Mouse (Mus musculus) cerebellum, adult 9-11 months (tissue): ENCODE data around the gene Nudt21.

Experiments
- DNase-seq: peaks from one replicate; pipeline ENCODE4 v3.0.0; 2022

Gene Nudt21

DNA sequence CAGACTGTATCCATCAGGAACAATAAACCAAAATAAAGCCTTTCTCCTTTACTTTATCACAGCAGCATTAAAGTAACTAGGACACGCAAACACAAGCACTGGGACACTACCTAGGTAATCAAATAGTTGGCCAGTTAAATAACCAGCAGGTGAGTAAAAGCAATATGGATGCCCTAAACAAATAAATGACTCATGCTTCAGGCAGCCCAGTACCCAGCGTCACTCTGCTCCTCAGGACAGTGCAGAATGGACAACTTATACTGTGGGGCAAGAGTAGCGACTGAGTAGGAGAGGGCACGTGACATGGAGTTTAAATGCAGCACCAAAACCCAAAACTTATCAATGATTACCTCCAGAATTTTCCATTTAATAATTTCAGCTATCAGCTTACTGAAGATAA is 47.1 kb downstream of the Nudt21 start:
- DNase-seq = no peak

DNA sequence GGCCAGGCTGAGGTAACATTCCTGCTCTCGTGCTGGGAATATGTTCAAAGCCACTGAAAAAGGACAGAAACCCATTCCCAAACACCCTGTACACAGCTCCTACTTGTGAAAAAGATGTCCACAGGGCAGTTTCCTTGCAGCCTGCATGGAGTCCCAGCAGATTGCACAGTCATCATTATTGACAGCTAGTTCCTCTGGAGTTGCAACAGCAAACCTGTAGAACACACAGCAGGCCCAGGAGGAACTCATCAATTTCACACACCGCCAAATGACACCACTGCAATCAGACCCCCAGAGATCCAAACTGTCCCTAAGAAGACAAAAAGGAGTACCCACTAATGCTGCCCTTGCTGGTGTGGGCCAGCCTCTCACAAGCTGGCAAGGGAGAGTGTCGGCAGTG is 52.1 kb downstream of the Nudt21 start:
- DNase-seq = no peak

DNA sequence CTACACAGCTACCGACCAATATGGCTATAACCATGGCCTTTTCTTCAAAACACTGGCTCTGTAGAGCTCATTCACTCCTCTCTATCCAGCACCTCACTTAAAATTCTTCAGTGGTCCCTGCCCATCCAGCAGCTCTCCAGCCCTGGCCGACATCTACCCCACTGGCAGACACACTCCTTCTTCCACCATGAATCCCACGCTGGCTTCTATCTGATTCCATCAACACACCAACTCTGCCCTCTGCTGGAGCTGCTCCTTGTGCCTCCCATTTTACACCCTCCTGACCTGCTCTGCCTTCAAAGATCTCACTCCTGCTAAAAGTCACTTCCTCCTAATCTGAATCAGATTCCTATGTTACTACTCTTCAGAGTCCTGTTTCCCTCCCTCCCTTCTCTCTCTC is 53.0 kb downstream of the Nudt21 start:
- DNase-seq = peak; percentile 36

DNA sequence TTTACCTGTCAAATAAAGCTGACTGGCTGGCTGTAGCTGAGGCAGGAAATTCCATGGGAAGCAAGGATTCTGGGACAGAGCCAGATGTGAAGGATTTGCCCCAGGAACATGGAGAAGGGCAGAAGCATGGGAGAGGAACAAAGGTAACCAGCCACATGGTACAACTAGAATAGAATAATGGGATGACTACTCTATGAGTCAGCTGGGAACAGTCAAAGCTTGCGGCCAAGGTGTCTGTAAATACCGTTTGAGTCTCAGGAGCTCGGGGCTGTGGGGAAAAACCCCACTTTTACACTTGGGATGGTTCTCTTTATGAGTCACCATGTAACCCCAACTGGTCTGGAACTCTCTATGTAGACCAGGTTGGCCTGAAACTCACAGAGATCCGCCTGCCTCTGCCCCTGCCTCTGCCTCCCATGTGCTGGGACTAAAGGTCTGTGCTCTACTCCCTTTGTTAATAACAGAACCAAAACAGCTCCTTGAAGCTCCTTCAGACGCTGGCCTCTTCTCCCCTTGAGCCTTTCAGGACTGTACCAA is 55.1 kb downstream of the Nudt21 start:
- DNase-seq = no peak

DNA sequence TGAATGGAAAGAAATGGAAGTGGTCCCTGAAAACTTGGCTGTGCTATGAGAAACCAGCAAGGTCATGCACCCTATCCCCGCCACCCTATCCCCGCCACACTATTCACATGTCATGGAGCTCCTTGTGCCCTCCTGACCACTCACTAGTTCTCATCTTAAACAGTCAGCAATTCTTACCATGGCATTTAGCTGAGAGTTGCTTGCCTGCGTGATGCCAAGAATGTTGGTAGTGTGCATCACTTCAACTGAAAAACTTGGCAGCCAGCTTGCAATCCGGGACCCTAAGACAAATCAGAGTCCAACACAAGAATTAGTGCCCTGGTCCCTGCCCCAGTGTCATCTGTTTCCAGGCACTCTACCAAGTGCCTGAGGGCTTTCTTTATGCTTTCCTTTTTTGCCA is 56.7 kb downstream of the Nudt21 start:
- DNase-seq = no peak

DNA sequence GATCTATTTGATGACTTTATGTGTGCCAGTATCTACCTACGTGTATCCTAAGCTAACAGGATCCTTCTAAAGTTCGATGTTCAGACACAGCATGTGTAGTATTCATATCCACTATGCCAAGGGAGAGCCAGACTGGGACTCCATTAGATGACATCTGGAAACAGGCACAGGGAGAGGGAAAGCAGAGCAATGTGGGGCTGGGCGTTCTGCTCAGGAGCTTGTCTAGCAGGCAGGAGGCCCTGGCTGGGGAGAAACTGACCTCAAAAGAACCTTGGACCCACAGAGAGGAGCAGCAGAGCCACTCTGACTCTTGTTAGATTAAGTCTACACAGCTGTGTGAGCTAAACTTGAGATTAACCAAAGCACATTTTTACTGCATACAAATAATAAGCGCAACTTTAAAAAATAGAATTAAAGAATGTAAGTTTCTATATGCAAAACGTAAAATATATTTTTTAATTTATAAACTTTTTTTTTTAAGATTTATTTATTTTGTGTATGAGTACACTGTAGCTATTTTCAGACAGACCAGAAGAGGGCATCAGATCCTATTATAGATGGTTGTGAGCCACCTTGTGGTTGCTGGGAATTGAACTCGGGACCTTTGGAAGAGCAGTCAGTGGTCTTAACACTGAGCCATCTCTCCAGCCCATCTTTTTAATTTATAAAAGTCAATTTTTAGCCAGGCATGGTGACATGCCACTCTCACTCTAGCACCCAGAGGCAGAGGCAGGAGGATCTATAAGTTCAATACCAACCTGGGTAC is 60.2 kb downstream of the Nudt21 start:
- no peak for DNase-seq

DNA sequence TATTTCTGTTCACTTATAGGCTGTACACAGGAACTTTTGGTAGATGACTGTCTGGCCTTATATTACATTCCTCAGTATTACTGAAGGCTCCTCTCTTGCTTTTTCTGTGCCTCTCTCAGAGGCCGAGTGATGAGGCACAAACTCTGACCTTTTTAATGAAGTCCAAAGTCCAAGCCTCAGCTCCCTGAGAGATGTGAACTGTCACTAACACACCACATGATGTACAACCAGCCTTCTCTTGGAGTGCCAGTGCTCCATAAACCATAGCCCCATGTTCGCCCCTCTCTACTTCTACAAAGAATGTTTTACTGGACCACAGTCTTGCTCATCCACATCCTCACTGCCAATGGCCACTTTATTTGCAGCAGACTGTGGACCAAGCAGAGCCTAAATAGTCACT is 61.5 kb downstream of the Nudt21 start:
- DNase-seq = no peak

DNA sequence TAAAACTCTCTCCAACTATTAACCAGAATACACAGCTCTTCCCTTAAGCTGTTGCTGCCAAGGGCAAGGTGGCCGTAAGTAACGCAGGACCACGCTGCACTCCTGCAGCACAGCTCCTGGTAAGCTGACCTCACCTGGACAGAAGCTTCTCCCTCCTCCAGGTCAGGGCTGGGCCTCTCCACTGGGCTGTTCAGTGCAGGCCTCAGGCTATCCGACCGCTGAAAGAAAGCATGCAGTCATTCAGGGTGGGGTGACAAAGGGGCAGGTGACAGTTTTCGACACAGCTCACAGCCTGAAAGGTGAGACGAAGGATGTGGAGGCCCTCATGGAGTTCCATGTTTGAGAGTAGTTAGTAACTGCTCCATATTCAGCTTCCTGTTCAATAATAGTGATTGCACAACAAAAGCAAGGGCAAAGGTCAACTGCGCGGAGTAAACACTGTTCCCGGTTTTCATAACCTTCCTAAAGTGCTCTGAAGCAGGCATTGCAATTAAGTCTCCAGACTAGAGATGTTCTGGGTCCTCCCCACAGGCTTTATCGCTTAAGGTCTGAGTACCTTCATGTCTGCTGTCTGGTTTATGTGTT is 62.1 kb downstream of the Nudt21 start:
- DNase-seq = no peak

DNA sequence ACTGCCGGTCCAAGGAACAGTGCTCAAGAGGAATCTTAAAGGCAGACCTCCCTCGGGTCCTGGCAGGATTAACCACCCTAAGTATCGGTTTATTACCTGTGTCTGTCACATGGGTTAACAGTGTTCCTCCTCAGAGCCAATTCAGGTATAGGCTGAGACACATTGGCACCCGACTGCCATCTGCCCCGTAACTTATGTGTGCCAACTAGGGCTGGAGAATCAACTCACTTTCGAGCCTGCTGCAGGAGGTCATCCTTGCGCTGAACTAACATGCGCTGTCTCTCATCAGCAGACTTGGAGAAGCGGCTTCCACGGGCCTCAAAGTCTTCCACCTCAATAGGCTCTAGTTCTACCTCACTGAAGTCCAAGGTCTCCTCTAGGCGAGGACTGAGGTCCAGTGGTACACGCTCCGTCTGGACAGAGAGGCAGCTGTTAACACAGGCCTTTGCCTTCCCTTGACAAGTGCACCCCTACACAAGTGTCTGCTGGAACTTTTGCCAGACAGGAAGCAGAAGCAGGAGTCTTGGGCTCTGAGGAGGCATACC is 62.9 kb downstream of the Nudt21 start:
- peak; percentile 50 for DNase-seq

DNA sequence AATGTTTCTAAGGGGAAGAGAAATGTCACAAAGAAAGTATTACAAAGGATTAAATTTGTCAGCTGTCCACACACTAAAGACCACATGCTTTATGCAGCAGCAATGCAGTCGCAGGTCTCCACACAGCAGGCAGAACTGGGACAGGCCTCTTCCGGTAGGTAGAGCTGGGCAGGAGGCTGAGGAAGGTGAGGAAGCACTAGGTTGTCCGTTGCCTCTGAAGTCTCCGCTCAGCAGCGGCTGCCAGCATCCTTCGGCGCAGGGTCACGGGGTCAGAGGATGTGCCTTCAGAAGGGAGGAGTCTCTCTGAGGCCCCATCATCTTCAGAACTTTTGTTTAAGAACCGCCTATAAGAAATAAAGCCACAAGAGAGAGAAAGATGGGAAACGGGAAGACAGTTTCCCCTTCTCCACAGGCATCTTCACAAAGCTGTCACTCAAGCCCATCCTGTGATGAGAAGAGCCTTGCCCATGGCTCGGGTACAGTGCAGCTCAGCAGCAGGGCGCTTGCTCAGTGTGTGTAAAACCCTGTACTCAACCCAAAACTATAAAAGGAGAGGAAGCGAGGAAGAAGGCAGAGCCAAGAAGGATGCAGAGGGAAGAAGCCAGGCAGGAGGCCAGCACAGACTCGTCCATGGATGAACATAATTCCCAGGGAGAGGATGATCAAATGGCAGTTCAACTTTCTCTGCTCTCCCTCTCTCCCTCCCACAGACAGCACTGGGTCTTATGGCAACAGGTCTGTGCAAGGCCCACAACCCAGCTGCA is 63.7 kb downstream of the Nudt21 start:
- DNase-seq = peak; percentile 39

DNA sequence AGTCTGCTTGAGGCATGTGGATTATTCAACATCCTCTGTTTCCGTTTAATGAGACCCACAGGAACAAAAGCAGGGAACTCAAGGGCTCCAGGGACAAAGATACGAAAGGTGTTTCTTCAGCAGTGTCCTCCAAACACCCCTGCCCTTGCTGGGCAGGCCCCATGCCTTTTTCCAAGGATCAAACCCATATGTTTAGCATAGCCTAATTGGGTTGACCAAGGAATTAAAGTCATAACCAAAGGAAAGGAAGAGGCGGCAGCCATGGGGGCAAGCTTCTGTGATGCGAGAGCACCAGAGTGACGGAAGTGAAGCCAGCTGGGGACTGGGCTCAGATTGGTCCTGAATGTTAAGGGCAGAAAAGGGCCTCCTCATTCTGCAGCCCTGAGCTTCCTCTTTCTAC is 64.6 kb downstream of the Nudt21 start:
- no peak for DNase-seq

DNA sequence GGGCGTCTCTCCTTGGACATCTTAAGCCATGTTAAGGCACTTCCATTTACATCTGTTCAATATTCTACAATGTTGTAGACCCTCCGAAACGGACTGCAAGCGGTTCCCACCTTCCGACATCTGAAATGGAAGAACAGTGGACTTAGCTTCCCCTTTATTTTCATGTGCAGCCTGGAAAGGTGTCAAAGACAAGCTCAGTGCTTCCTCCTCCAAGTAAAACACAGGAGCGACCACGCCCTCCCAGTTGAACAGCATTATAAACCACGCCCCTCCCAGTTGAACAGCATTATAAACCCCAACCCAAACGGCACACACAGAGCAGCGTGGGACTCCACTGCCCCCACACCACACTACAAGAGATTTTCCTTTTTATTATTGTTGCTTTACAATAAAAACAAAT is 65.4 kb downstream of the Nudt21 start:
- DNase-seq = no peak

DNA sequence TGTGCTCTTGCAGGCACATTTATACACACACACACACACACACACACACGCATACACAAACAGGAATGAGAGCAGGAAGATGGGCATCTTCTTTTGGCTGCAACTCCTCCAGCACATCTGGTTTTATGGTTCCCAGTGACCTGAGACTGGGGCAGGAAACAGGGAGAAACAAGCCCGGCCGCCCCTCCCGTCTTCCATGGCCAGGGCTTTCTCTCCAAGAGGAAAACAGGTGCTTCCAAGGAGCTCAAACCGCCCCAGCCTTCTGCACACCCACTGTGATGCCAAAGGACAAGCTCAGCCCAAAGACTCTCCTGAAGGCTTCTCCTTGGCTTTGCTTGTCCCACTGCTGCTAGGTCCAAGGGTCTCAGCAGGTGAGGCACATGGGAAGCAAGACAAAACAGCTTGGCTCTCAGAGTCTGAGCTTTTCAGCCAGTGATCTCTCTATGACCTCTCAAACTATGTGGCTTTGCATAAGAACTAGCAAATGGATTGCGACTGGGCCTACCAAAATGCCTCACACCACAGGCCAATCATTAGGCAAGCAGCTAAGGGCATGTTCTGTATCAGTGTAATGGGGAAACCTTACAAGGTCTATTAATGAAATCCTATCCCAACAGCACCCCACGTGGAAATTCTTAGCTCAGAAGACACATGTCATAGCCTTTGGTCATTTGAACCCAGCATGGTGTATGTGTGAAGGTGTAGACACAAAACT is 67.0 kb downstream of the Nudt21 start:
- peak; percentile 26 for DNase-seq

DNA sequence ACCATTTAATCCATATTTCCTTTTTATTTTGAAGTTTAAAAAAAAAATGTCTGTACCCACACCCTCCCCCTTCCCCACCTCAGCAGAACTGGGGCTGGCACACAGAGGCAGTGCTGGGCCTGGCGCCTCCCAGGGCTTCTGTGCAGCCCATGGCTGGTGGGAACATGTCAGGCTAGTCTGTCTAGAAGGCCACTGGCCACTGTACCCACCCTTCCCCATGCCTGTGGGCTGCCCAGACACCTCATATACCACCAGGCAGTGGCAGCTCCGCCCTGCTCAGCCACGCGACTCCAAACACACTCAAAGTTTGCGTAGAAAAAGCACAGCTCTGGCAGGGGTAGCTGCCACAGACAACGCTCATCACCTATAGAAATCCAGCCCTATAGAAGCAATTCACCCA is 68.5 kb downstream of the Nudt21 start:
- no peak for DNase-seq
